Mouse (Mus musculus): ENCODE data around the gene Gm11114. TPM values are rescaled to one million over a fixed set of nuclear protein-coding genes. Genes with fewer than 3 reads are reported as not detected.
A peak's percentile ranks its signal among the peaks of the same experiment; 100 is the strongest.

The Gm11114 gene
- total RNA-seq, 2 experiments from 2014 or later: not detected

GRCm38 (mm10) chr9:85355559-85355958, 43.0 kb downstream of the Gm11114 start:
- ATAC-seq (ENCODE audit: poor library complexity, severe bottlenecking): no peak

- peak; percentile 94 for ATAC-seq (ENCODE audit: poor library complexity, severe bottlenecking)
Observed at GRCm38 (mm10) chr9:85357154-85357860, 44.7 kb downstream of the Gm11114 start.

Other genes starting within 250 kb of the Gm11114 start
- gene Tent5a, start 14.6 kb downstream of the Gm11114 start, total RNA-seq (2015): 89.0 and 96.3 TPM in 2 replicates
- 68.9 and 70.0 TPM in 2 replicates for gene Tent5a, start 14.6 kb downstream of the Gm11114 start, total RNA-seq (2017)